Mouse (Mus musculus) neural tube, embryonic 12.5 days (tissue): ENCODE data around the gene Nit1. TPM values are rescaled to one million over a fixed set of nuclear protein-coding genes. Genes with fewer than 3 reads are reported as not detected.

ENCODE experiments used
- polyA plus RNA-seq: library from polyadenylated mRNA; unstranded; fragments of >200 nt; fragmentation: Nextera tagmentation; extraction: Ambion mirVana; gene quantifications from 2 replicates; pipeline ENCODE4 v1.2.1, GENCODE M21; 2016

The Nit1 gene
- polyA plus RNA-seq, 1 experiment from 2014 or later, result 46.1 TPM

Other genes starting within 250 kb of the Nit1 start
- gene Cfap126, start 231.7 kb downstream of the Nit1 start, polyA plus RNA-seq, result 1.7 and 2.3 TPM in 2 replicates
- 228 and 233 TPM in 2 replicates for gene Sdhc, start 195.0 kb downstream of the Nit1 start, polyA plus RNA-seq
- gene Mpz, start 194.9 kb downstream of the Nit1 start, polyA plus RNA-seq, result 6.5 and 7.8 TPM in 2 replicates
- 5.9 and 6.2 TPM in 2 replicates for gene Pcp4l1, start 149.4 kb downstream of the Nit1 start, polyA plus RNA-seq
- 0.20 and 0.24 TPM in 2 replicates for gene Nr1i3, start 131.7 kb downstream of the Nit1 start, polyA plus RNA-seq
- gene Tomm40l, start 123.1 kb downstream of the Nit1 start, polyA plus RNA-seq, result 30.1 and 30.8 TPM in 2 replicates
- 5.4 and 7.6 TPM in 2 replicates for gene Apoa2, start 120.6 kb downstream of the Nit1 start, polyA plus RNA-seq
- gene Fcer1g, start 111.3 kb downstream of the Nit1 start, polyA plus RNA-seq, result 21.9 and 24.3 TPM in 2 replicates
- gene Adamts4, start 95.2 kb downstream of the Nit1 start, polyA plus RNA-seq, result 6.2 and 6.3 TPM in 2 replicates
- gene Ndufs2, start 94.3 kb downstream of the Nit1 start, polyA plus RNA-seq, result 233 and 247 TPM in 2 replicates
- 88.3 and 95.6 TPM in 2 replicates for gene B4galt3, start 75.3 kb downstream of the Nit1 start, polyA plus RNA-seq
- gene Ppox, start 64.5 kb downstream of the Nit1 start, polyA plus RNA-seq, result 52.0 and 54.3 TPM in 2 replicates
- gene Usp21, start 57.7 kb downstream of the Nit1 start, polyA plus RNA-seq, result 103 and 111 TPM in 2 replicates
- 105 and 120 TPM in 2 replicates for gene Ufc1, start 50.6 kb downstream of the Nit1 start, polyA plus RNA-seq
- 50.9 and 57.3 TPM in 2 replicates for gene Dedd, start 16.5 kb downstream of the Nit1 start, polyA plus RNA-seq
- 157 and 158 TPM in 2 replicates for gene Pfdn2, start within 50 bp of the Nit1 start, polyA plus RNA-seq
- gene Klhdc9, start 15.2 kb upstream of the Nit1 start, polyA plus RNA-seq, result 2.1 and 2.6 TPM in 2 replicates
- 1.2 and 1.8 TPM in 2 replicates for gene Nectin4, start 24.5 kb upstream of the Nit1 start, polyA plus RNA-seq
- 1.0 and 1.1 TPM in 2 replicates for gene Arhgap30, start 43.3 kb upstream of the Nit1 start, polyA plus RNA-seq
- 176 and 178 TPM in 2 replicates for gene Usf1, start 65.7 kb upstream of the Nit1 start, polyA plus RNA-seq
- 9.2 and 10.3 TPM in 2 replicates for gene Tstd1, start 73.2 kb upstream of the Nit1 start, polyA plus RNA-seq
- gene F11r, start 91.9 kb upstream of the Nit1 start, polyA plus RNA-seq, result 15.0 and 16.9 TPM in 2 replicates
- 22.4 and 23.0 TPM in 2 replicates for gene Alyref2, start 157.8 kb upstream of the Nit1 start, polyA plus RNA-seq
- not detected in 2 replicates for gene Itln1, start 189.6 kb upstream of the Nit1 start, polyA plus RNA-seq
- gene Cd244a, start 213.5 kb upstream of the Nit1 start, polyA plus RNA-seq, result not detected in 2 replicates